Mouse (Mus musculus): ENCODE data around the gene Rps6ka5.

Gene Rps6ka5

DNA sequence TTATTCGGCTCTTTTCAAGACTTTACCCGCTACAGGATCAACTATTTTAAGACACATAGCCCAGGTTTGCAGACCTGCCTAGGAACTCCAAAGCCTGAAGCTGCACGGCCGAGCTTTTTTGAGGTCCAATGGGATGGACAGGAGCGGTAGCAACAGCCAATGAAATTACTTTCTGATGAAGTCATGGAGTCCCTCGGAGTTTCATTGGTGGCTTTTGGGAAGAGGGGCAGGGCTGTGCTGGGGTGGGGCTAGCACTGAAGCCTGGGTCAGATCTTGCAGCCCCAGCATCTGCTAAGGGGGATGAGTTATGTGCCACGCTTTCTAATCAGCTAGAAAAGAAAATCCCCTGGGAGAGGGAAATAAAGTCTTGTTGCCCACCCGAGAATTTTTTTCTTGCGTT, 199.0 kb downstream of the Rps6ka5 start:
- peak; percentile 90 for DNase-seq

DNA sequence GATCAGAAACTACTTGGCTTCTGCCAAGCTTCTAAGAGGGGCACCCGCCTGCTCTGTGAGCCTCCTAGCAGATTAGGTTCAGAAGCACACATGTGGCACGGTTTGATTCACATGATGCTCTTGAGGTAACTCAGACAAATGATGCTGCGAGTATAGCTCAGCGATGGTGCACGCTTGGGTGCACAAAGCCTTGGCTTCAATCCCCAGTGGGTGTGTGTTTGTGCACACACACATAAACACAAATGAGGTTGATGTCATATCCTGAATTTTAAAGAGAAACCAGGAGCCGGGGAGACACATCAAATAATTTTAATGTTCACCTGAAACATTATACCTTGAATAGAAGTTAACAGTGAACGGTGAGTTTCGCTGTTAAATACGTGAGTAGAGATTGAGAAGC, 199.5 kb downstream of the Rps6ka5 start:
- peak; percentile 59 for DNase-seq

DNA sequence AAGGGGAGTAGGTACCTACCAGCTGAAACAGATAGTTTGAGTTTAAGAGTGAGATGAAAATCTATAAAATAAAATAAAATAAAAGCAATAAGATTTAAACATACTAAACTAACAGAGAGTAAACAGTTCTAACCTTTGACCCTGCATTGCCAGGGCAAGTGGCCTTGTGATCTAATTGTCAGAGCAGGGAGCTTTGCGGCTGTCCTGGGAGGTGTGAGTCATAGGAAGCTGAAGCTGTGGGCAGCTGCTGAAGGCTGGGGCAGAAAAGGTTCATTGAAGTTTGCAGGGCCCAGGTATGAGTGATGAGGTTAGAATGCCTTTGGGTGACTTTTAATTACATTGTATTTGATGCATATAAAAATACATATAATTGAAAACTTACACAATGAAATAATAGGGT, 200.8 kb downstream of the Rps6ka5 start:
- DNase-seq, result no peak

DNA sequence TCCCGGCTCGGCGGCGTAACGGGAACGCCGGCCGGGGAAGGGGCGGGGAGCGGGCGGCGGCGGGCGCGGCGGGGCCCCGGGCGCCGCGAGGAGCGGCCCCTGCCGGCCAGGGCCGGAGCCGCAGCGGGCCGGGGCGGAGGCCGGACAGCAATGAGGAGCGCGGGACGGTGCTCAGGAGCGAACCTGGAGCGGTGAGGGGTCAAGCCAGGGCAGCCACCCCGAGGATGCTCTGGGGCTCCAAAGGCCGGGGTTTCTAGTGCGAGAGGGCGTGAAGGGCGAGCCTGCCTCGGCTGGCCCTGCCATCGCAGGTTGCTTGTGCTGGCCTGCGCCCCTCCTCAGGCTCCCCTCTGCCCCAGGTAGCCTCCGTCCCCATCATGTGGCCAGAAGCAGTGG, 206.0 kb downstream of the Rps6ka5 start, which contains the start of gene Ttc7b:
Gene Ttc7b, minus strand, starts transcription at position 33 of the 393 bp plus-strand sequence.
- peak; percentile 75 for DNase-seq

DNA sequence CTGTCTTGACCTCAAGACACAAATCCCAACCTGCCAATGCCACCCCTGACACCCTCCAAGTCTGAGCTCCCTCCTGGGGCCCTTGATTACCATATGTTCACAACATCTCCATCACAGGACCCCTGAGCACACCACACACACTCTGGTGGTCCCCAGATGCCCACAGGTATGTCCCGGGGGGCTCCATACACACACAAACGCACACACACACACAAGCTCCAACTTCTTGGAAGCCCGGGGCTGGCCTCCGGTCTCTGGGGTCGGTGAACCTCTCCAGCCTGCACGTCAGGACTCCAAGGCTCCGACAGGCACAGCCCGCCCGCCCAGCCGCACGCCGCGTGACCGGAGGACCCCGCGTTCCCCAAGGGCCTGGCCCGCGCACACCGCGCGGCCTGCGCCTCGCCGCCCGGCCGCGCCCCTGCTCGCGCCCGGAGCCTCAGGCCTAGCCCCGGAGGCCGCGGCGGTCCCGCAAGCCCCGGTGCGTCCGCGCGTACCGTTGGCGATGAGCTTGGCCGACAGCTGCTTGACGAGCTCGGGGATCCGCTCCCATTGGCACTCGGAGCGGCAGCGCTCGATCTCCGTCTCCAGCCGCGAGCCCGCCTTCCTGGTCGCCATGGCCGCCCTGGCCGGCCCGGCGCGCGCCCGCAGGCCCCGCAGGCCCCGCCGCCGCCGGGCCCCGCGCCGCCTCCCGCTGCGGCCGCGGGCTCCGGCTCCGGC, 206.5 kb downstream of the Rps6ka5 start:
- DNase-seq, result peak; percentile 68

DNA sequence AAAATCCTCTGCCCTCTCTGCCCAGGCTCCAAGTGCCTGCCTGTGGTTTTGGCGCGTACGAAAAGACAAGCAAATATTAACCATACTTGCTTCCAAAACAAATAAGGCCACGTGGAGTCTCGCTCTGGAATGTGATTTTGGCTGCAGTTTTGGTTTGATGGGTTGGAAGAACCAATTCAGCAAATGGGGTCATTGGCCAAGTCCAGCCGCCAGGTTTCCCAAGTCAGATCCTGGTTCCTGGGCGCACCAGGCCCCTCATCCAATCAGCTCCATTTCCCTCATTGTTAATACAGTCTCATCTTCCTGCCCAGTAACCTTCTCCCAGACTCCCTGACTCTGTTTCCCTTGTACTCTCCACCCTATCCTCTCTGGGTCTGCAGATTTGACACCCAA, 207.1 kb downstream of the Rps6ka5 start:
- no peak for DNase-seq

DNA sequence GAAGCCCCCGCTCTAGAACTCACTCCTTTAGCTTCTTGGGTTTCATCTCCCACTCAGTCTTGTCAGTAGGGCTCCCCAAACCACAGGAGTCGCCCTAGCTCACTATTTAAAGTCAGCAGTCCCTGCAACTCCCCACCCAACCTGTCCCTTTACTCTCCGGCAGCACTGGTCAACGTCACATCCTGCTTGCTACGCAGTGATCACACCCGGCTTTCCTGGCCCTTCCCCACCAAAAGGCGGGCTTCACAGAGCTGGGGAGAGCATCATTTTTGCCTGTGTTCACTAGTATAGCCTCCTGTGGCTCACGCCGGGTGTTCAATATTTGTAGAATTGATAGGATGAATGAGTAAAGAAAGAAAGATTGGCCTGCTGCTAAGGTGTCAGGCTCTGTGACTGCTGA, 209.4 kb downstream of the Rps6ka5 start:
- no peak for DNase-seq

DNA sequence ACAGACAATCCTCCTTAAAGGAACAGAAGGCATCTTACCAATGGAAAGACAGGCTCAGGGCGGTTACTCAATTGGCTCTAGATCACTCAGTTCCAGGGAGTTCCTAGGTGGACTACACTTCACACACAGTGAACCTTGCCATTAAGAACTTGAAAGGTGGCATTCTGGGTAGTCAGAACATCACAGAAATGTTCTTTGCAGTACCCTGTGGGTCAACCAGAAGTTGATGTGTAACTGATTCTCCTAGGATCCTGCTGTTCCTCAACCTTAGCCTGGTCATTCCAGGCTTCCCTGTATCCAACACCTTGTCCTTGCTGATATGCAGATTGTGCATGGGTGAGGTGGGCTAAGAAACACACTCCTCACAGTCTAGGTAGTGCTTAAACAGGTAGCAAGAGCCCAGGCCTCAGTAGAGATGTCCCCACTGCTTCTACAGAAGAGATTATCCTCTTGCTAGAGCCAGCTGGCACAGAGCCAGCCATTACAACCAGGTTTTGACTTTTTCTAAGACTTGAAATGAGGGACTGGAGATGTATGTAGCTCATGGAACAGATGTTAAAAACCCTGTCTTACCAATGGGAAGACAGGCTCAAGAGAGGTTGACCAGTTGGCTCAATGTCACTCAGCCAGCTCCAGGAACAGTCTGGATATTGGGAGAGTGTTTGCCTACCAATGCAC, 210.5 kb downstream of the Rps6ka5 start:
- DNase-seq, result no peak

DNA sequence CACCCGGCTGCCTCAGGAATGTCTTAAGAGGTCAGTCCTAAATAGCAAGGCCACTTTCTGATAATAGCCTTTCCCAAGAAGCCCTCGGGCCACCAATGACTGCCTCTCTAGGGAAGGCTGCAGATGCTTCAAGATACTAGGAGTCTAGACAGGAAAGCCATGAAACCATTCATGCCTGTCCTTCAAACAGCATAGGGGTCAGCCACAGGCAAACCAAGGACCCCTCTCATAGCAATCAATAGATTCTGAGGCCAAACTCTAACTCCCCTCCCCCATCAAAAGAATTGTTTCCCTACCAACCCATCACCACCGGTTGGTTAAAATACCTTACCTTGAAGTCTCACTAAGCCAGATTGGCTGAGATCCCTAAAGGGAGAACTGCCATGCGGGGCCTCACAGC, 211.3 kb downstream of the Rps6ka5 start:
- DNase-seq, result no peak

DNA sequence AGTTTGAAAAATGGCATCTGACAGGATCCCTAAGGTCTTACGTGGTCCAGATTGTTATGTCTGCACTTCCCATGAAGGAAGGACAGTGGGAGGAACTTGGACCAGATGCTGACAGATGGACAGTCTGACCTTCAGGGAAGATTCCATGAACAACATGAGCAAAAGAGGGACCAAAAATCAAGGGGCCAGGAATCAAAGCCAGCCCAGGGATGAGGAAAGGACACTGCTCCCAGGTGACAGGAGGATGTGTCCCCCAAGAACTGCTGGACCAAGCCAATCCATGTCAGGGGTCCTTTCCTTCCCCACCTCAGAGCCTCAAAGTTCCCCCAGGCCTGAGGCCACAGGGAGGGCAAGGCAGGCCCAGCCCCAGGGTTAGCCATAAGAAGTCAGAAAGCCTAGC, 212.2 kb downstream of the Rps6ka5 start:
- no peak for DNase-seq

DNA sequence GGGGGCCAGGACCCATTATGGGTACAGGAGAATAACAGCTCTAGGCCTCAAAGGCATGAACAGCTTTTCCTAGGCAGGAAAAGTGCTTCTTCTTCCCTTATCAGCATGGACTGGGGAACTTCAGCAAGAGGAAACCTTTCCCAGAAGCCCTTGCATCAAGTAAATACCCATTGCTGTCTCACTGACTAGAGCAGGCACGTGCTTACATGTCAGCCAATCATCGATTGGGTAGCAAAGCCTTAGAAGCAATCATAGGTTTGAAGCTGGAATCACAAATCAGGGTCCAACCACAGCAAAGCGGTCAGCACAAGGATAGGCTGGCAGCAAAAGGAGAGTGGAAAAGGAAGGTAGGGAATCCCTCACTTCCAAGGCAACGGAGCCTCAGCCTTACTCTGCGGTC, 213.7 kb downstream of the Rps6ka5 start:
- DNase-seq, result no peak

DNA sequence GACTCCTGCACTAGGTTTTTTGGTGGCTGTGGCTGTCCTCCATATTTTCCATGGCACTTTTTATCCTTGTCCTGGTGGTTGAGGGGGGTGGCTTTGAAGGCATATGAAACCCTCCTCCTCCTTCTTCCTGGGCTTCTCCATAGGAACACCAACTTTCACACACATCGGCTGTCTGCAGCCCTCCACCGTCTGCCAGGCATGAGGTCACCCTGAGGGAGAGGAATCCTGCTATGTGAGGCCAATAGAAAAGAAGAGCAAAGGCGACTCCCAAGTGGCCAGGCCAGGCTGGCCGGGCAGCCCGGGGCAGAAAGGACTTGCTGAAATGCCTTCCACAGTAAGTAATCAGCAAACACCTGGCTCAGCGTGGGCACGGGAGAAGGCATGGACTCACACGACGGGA, 214.1 kb downstream of the Rps6ka5 start:
- no peak for DNase-seq

DNA sequence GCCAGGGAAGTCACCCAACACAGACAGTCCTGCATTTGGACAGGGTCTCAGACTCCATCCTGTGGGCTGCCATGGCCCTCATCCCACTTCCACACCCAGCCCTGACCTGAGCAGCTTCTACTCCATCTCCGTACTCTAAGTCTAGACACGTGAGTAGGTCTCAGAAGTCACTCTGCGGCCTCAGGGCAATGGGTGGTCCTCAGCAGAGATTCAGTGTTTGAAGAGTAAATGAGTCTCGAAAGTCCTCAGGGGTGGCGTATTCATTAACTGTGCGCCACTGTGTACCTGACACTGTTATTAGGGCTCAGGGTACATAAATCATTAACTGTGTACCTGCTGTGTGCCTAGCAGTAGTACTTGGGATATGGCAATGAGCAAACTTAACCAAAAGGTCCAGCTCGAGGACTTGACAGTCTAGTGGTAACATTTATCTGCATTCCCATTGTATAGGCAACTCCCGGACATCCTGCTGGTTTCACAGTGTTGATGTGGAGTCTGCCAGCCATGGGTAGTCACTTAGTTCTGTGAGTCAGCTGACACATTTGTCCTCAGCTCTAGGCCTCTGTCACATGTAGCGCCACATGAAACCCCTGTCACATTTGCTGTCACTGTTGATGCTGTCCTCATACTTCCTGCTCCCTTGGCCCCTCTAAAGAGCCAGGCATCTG, 217.0 kb downstream of the Rps6ka5 start:
- DNase-seq, result no peak

DNA sequence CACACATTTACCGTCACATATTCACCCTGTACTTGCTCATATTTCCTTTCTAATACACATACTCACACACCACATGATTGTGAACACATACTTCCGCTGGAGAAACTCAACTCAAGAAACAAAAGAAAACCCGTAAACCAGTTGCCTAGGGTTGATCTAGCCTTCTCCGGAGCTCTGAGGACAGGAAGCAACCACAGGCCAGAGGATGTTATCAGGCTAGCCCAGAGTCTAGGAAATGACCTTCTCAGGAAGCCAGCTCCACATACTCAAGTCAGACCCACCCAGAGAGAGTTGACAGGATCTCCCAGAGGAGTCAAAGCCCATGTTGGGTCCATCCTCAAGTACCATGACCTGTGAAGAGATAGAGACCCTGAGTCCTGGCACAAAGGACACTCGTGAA, 218.1 kb downstream of the Rps6ka5 start:
- DNase-seq, result no peak

DNA sequence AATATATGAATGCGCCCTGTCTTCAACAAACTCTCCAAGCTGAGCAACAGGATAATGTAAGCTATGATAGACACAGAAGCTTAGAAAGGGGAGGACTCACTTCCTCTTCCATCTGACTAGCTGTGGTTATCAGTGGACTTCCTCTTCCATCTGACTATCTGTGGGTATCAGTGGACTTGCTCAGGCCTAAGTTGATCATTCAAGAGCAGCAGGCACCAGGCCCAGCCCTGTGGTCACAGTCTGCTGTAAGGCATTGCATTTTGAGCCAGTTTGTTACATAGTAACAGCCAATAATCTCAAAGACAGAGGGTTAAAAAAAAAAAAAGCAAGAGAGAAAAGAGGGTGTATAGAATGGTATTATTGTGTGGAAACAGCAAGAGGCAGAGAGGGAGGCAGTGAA, 221.3 kb downstream of the Rps6ka5 start:
- no peak for DNase-seq

DNA sequence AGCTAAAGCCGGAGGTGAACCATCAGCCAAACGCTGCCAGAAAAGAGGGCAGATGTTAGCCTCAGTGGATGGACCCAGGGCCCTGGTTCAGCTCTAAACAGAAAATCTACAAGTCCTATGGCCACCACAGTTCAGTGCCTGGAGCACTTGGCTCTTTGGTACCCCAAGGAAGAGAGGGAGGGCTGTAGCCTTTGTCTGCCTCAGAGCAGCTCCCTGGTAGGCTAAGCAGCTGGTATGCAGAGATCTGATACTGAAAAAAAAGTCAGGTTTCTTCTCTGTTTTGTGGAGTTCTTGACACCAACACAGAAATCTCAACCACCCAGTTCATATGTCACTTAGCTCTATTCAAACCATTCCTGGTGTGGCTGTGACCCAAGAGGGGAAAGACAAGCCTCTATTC, 222.2 kb downstream of the Rps6ka5 start:
- no peak for DNase-seq

DNA sequence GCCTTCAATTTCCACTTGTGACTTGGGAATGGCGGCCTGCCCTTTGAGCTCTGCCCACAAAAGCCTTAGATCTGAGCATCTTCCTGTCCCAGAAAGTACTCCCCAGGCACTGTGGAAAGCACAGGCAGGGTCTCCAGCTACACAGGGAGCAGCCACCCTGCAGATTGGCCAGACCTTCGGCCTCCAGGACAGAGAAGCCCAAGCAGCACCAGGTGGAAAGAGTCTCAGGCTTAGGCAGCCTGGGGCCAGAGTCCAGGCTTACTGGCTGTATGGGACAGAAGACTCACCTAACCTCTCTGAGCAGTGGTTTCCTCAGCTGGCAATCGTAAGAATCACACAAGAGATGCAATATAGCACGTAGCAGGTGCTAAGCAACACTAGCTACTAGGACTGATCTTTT, 223.1 kb downstream of the Rps6ka5 start:
- no peak for DNase-seq

DNA sequence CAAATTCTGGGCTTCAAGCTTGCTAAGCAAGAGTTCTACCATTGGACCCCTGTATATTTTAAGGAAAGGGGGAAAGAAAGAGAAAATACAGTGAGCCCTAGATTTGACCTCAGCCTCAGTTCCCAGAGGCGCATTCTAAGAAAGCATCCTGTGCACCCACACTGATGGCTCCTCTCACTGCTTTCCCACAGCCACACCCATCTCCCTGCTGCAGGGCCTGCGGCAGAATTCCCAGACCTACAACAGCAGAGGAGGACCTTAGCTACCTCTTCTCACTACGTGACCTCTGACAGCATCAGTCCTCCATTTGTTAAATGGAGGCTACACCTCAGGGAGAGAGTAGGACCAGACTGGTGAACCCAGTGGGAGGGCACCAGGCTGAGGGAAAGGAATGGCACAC, 224.2 kb downstream of the Rps6ka5 start:
- DNase-seq, result no peak

DNA sequence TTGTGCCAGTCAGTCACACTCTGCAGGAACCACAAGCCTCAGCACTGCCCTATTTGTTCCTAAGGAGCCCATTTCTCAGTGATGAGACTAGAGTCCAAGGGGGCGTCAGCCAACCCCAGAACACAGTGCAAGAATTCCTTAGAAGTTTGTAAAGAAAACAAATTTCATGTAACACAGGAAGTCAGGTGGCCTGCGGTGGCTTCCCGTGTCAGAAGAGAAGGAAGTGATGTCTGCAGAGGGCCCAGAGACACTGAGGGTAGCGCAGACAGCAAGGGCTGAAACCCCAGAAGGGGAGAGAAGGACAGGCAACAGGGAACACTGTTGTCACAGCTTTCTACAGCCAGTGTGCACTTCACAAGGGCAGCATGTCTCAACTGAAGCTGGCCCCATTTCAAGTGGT, 225.5 kb downstream of the Rps6ka5 start:
- no peak for DNase-seq

DNA sequence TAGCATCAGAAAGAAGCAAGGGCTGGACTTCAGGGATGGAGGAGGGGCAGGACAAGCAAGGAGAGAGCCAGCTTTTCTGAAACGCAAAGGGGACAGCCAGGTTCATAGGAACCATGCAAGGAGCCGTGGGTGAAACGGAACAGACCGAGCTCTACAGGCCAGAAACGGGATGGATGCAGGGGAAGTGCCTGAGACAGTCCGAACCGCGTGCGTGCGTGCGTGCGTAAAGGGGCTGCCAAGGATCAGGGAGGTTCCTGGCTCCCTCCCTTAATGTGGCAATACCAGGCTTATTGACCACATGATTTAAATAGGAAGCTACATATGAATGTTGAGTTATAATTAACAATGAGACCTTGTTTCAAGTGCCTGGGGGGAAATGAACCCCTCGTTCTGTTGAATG, 227.3 kb downstream of the Rps6ka5 start:
- no peak for DNase-seq

Measured in cerebellum, adult 11-12 months (tissue).